Mouse (Mus musculus): ENCODE measurements around the gene Tesc. TPM values are rescaled to one million over a fixed set of nuclear protein-coding genes. Genes with fewer than 3 reads are reported as not detected.

Gene Tesc
- polyA plus RNA-seq, 1 experiment from 2014 or later: 11.0 TPM

DNA sequence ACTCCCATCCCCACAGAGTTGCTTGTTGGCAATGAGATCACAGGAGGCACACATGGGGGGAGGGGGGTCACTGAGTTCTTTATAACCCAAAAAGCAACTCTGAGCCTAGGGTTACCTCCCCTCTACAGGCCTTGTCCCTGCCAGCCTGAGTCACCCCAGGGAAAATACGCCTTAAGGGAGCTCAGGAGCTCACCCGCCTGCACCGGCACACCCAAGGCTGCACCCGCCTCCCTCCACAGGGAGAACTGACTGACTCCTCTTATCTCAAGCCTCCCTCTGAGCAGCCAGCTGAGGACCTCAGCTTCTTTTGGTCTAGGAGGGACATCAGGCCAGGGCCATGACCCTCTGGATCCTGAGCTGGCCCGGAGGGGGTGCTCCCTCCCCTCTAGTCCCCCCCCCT is 3.5 kb downstream of the Tesc start:
- WGBS: 37% methylated on average over 5 of the region's 5 CpGs
- ATAC-seq (replicated peaks; ENCODE audit: insufficient number of reproducible peaks, insufficient read depth, low FRiP score, low read depth): no peak
- Histone ChIP-seq H3K27me3 (peaks cover 42% of the 10 kb centered on the region), H3K27ac (no peak overlapping the region), H3K4me1 (replicated peaks) (peaks cover 48% of the 10 kb centered on the region), H3K9ac (no peak overlapping the region), H3K9me3 (replicated peaks) (no peaks in the 10 kb centered on the region), H3K4me2 (no peak overlapping the region), H3K4me3 (no peak overlapping the region), H3K36me3 (no peaks in the 10 kb centered on the region)

GRCm38 (mm10) chr5:118031508-118031907 is 4.0 kb downstream of the Tesc start:
- 59% methylated on average over 4 of the region's 4 CpGs for WGBS
- Histone ChIP-seq H3K27me3 (peaks cover 38% of the 10 kb centered on the region), H3K36me3 (no peaks in the 10 kb centered on the region), H3K4me3 (no peak overlapping the region), H3K27ac (no peak overlapping the region), H3K4me2 (no peak overlapping the region), H3K4me1 (replicated peaks) (peaks cover 43% of the 10 kb centered on the region), H3K9ac (no peak overlapping the region), H3K9me3 (replicated peaks) (no peaks in the 10 kb centered on the region)
- no peak for ATAC-seq (replicated peaks; ENCODE audit: insufficient number of reproducible peaks, insufficient read depth, low FRiP score, low read depth)

DNA sequence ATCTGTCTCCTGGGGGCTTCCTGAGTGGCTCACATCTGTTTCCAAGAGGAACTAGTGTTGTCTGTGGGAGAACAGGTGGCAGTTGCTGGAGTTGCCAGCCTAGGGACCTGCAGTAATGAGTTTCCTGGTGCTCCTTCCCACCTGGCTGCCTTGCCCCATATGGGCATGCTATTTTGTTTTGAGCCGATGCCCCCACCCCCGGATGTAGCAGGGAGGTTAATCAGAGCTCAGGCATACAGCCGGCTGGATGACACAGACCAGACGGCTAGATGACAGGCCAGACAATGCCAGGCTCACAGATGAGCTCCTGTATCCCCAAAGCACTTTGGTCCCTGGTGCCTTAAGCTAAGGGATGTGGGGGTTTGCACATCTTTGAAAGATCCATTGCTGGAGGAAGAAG is 5.8 kb downstream of the Tesc start:
- peaks cover 38% of the 10 kb centered on the region for H3K4me1 ChIP-seq (replicated peaks)
- peaks cover 19% of the 10 kb centered on the region for H3K27me3 ChIP-seq
- no peaks in the 10 kb centered on the region for H3K36me3 ChIP-seq
- H3K9ac ChIP-seq: no peak overlapping the region
- H3K9me3 ChIP-seq (replicated peaks): no peaks in the 10 kb centered on the region
- WGBS: 18% methylated on average over 4 of the region's 4 CpGs
- H3K27ac ChIP-seq: 0 out of 2 replicates have a peak overlapping the region, but pooled peaks have one; percentile 1
- H3K4me3 ChIP-seq: no peak overlapping the region
- ATAC-seq (replicated peaks; ENCODE audit: insufficient number of reproducible peaks, insufficient read depth, low FRiP score, low read depth): no peak
- H3K4me2 ChIP-seq: no peak overlapping the region

- Histone ChIP-seq H3K9me3 (replicated peaks) (no peaks in the 10 kb centered on the region), H3K4me3 (no peak overlapping the region), H3K36me3 (no peaks in the 10 kb centered on the region), H3K27ac (0 out of 2 replicates have a peak overlapping the region, but pooled peaks have one; percentile 1), H3K4me1 (replicated peaks) (peaks cover 34% of the 10 kb centered on the region), H3K27me3 (peaks cover 15% of the 10 kb centered on the region), H3K4me2 (no peak overlapping the region), H3K9ac (no peak overlapping the region)
- ATAC-seq (replicated peaks; ENCODE audit: insufficient number of reproducible peaks, insufficient read depth, low FRiP score, low read depth): no peak
- 54% methylated on average over 6 of the region's 6 CpGs for WGBS
Measured at GRCm38 (mm10) chr5:118033740-118034139, 6.2 kb downstream of the Tesc start.

DNA sequence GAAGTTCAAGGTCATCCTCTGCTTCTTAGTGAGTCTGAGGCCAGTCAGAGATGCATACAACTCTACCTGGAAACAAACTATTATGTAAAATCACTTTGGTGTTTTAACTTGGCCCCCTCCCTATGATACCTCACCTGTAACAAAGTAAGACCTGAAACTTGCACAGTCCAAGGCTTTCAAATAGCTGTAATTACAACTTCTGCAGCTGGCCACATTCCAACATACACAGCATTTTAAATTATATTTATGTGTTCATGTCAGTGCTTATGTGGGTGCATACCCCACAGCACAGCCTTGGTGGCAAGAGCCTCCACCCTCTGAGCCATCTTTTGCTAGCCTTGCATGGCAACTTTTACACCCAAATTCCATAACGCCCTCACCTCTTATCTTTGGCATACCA is 7.1 kb downstream of the Tesc start:
- no peaks in the 10 kb centered on the region for H3K36me3 ChIP-seq
- H3K27me3 ChIP-seq: peaks cover 7% of the 10 kb centered on the region
- peaks cover 25% of the 10 kb centered on the region for H3K4me1 ChIP-seq (replicated peaks)
- no peak for ATAC-seq (replicated peaks; ENCODE audit: insufficient number of reproducible peaks, insufficient read depth, low FRiP score, low read depth)
- H3K9me3 ChIP-seq (replicated peaks): no peaks in the 10 kb centered on the region
- H3K27ac ChIP-seq: no peak overlapping the region
- no peak overlapping the region for H3K9ac ChIP-seq
- 79% methylated on average over 1 of the region's 1 CpGs for WGBS
- no peak overlapping the region for H3K4me3 ChIP-seq
- no peak overlapping the region for H3K4me2 ChIP-seq

- no peak for ATAC-seq (replicated peaks; ENCODE audit: insufficient number of reproducible peaks, insufficient read depth, low FRiP score, low read depth)
- 60% methylated on average over 3 of the region's 3 CpGs for WGBS
- Histone ChIP-seq H3K27ac (no peak overlapping the region), H3K9ac (no peak overlapping the region), H3K36me3 (no peaks in the 10 kb centered on the region), H3K9me3 (replicated peaks) (no peaks in the 10 kb centered on the region), H3K4me1 (replicated peaks) (peaks cover 25% of the 10 kb centered on the region), H3K27me3 (no peaks in the 10 kb centered on the region), H3K4me3 (no peak overlapping the region), H3K4me2 (no peak overlapping the region)
Measured at GRCm38 (mm10) chr5:118035786-118036185, 8.2 kb downstream of the Tesc start.

DNA sequence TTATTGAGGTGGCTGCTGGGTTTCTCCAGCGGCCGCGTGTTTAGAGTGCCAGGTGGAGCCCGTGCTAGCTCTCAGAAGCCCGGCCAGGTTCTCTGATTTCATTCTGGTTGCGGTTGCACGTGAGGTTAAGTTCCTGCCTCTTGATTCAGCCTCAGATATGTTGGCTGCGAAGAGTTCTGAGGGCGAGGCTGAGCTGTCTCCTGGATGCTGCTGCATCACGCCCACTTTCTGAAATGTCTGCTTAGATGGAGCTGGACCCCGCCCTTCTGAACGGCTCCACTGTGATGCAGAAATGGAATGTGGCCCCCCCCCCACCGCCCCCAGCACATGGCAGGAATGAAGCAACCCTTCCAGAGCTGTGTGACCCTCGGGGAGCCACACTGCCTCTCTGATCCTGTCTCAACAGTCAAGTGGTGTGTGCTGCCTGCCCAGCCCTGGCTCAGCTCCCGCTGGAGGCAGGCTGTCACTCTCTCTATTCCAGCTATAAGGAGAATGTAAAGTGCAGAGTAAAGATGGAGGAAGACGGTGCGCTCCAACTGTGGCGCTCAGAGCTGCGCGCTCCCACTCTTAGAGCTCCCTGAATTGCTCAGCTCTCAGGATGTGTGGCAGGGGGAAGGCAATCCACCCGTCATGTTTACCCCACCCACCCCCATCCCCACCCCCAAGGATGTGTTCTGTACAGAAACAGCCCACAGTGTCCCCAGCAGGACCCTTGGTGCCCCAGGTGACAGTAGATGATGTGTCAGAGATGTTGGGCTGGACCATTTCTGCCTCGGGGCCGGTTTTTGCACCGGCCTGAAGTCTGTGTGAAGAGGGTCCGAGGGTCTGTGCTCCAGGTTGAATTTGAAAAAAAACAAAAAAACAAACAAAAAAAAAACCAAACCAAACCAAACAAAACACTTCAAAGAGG is 9.6 kb downstream of the Tesc start:
- 0 out of 2 replicates have a peak, but pooled peaks have one; percentile 31 for ATAC-seq (replicated peaks; ENCODE audit: insufficient number of reproducible peaks, insufficient read depth, low FRiP score, low read depth)
- no peak overlapping the region for H3K4me3 ChIP-seq
- no peak overlapping the region for H3K9ac ChIP-seq
- 35% methylated on average over 25 of the region's 25 CpGs for WGBS
- no peaks in the 10 kb centered on the region for H3K36me3 ChIP-seq
- peaks cover 22% of the 10 kb centered on the region for H3K4me1 ChIP-seq (replicated peaks)
- no peaks in the 10 kb centered on the region for H3K9me3 ChIP-seq (replicated peaks)
- H3K27me3 ChIP-seq: no peaks in the 10 kb centered on the region
- no peak overlapping the region for H3K27ac ChIP-seq
- peak overlapping the region; percentile 44 for H3K4me2 ChIP-seq

DNA sequence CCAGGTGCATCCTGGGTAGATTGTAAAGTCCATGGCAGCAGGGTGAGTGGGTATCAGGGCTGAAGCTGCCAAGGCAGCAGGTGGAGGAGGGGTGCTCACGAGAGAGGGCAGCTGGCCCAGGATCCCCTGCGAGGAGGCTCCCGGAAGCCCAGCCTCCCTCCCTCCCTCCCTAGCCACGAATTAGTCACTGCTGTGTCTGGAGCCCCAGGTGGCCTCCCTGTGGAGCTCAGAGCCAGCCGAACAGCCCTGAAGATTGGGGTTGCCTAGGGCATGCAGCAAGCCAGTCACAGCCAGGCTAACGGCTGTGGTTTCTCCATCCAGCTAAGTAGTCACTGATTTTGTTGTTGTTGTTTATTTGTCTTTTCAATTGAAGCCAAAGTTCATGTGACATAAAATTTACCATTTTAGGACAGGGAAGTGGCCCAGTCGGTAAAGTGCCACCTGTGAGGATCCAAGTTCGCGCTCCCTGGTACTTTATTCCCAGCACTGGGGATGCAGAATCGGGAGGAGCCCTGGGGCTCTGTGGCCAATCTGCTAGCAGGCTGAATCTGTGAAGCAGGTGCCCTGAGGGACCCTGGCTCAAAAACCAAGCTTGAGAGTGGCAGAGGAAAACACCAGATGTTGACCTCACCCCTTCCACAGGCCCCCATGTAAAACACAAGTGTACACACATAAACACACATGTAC is 10.4 kb downstream of the Tesc start:
- Histone ChIP-seq H3K36me3 (no peaks in the 10 kb centered on the region), H3K9ac (no peak overlapping the region), H3K4me2 (peak overlapping the region; percentile 44), H3K4me1 (replicated peaks) (peaks cover 22% of the 10 kb centered on the region), H3K27me3 (no peaks in the 10 kb centered on the region), H3K9me3 (replicated peaks) (no peaks in the 10 kb centered on the region), H3K4me3 (no peak overlapping the region), H3K27ac (no peak overlapping the region)
- 13% methylated on average over 10 of the region's 10 CpGs for WGBS
- peak; percentile 81 for ATAC-seq (replicated peaks; ENCODE audit: insufficient number of reproducible peaks, insufficient read depth, low FRiP score, low read depth)

DNA sequence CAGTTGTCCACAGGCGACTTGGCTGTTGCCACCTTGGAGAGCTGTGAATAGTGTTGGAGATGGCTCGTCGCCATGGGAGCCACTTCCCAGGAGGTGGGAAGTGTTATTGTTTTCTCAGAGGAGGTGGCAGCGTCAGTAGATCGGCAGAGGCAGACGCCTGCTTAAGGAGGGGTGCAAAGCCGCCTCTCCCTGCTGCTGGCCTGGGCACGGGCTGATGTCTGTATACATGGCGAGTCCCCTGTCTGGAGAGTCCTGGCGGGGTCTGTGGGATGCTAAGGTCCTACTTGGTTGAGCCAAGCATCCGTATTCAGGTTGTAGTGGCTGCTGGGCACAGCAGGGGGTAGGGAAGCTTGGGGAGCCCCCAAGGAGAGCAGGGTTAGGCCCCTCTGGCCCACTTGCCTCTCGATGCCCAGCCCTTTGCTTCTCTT is 11.7 kb downstream of the Tesc start:
- WGBS: 38% methylated on average over 12 of the region's 12 CpGs
- Histone ChIP-seq H3K9me3 (replicated peaks) (no peaks in the 10 kb centered on the region), H3K4me3 (no peak overlapping the region), H3K4me1 (replicated peaks) (peaks cover 13% of the 10 kb centered on the region), H3K4me2 (no peak overlapping the region), H3K27ac (no peak overlapping the region), H3K9ac (no peak overlapping the region), H3K27me3 (no peaks in the 10 kb centered on the region), H3K36me3 (no peaks in the 10 kb centered on the region)
- no peak for ATAC-seq (replicated peaks; ENCODE audit: insufficient number of reproducible peaks, insufficient read depth, low FRiP score, low read depth)

GRCm38 (mm10) chr5:118042599-118042998 is 15.1 kb downstream of the Tesc start:
- peaks cover 6% of the 10 kb centered on the region for H3K4me1 ChIP-seq (replicated peaks)
- WGBS: 71% methylated on average over 6 of the region's 6 CpGs
- no peak for ATAC-seq (replicated peaks; ENCODE audit: insufficient number of reproducible peaks, insufficient read depth, low FRiP score, low read depth)
- H3K9me3 ChIP-seq (replicated peaks): no peaks in the 10 kb centered on the region
- no peaks in the 10 kb centered on the region for H3K36me3 ChIP-seq
- H3K27ac ChIP-seq: no peak overlapping the region
- no peak overlapping the region for H3K9ac ChIP-seq
- no peak overlapping the region for H3K4me2 ChIP-seq
- H3K4me3 ChIP-seq: no peak overlapping the region
- no peaks in the 10 kb centered on the region for H3K27me3 ChIP-seq

GRCm38 (mm10) chr5:118043761-118044160 is 16.2 kb downstream of the Tesc start:
- no peak for ATAC-seq (replicated peaks; ENCODE audit: insufficient number of reproducible peaks, insufficient read depth, low FRiP score, low read depth)
- Histone ChIP-seq H3K36me3 (no peaks in the 10 kb centered on the region), H3K4me1 (replicated peaks) (no peaks in the 10 kb centered on the region), H3K27me3 (no peaks in the 10 kb centered on the region), H3K27ac (no peak overlapping the region), H3K9me3 (replicated peaks) (no peaks in the 10 kb centered on the region), H3K9ac (no peak overlapping the region), H3K4me3 (no peak overlapping the region), H3K4me2 (no peak overlapping the region)
- WGBS: 88% methylated on average over 4 of the region's 4 CpGs

All from heart, embryonic 15.5 days (tissue).